In genomic region chr12:9997571-9997970, GRCm38 (mm10) we compare ENCODE assay signal across 18 mouse cellular contexts.
DNase-seq lines count a peak whose midpoint lies in the region; ATAC-seq and TF ChIP-seq lines count a peak whose summit lies in the region.
"Had no signal": no experiment of that assay in that cellular context is flagged by ENCODE, and none has a peak within 500 bp of the region (broad histone marks: within the 10 kb centered on the region; RNA-seq: fewer than 3 reads in every experiment).

No protein-coding gene starts in this region.

- H3K36me3 ChIP-seq in kidney, embryonic 16.5 days (ENCODE audit: insufficient read depth, low read length): no peaks in the 10 kb centered on the region
- no peaks in the 10 kb centered on the region for H3K36me3 ChIP-seq in embryonic facial prominence, embryonic 14.5 days (ENCODE audit: control insufficient read depth, insufficient read depth, low read length)
- H3K36me3 ChIP-seq in myocyte (ENCODE audit: control insufficient read depth, insufficient read depth): no peaks in the 10 kb centered on the region
- H3K36me3 ChIP-seq: heart, embryonic 15.5 days; liver, embryonic 12.5 days had no signal

- DNase-seq in kidney, postnatal 25 days: no peak
- no peak for DNase-seq in embryonic facial prominence, embryonic 14.5 days (ENCODE audit: low spot score)
- DNase-seq in cerebellum, adult 8-10 months: no peak
- DNase-seq in left cerebral cortex, adult 9 months (ENCODE audit: low spot score in 2 of 2): no peak
- DNase-seq: adrenal gland, adult 2 months; cerebellum, adult 2 months; heart, postnatal 4 days; lung, adult 2 months; right cerebral cortex, postnatal 25 days; thymus, postnatal 14 days had no signal

- H3K9me3 ChIP-seq in kidney, embryonic 16.5 days (ENCODE audit: low read length): no peaks in the 10 kb centered on the region
- H3K9me3 ChIP-seq in embryonic facial prominence, embryonic 14.5 days (ENCODE audit: control insufficient read depth, low read length): no peaks in the 10 kb centered on the region
- H3K9me3 ChIP-seq: heart, embryonic 15.5 days; liver, embryonic 12.5 days had no signal

- 20% methylated on average over 3 of the region's 3 CpGs for WGBS in kidney, embryonic 16.5 days
- 28% methylated on average over 3 of the region's 3 CpGs for WGBS in embryonic facial prominence, embryonic 14.5 days

- no peaks in the 10 kb centered on the region for H3K27me3 ChIP-seq in kidney, embryonic 16.5 days (ENCODE audit: insufficient read depth, low read length)
- no peaks in the 10 kb centered on the region for H3K27me3 ChIP-seq in embryonic facial prominence, embryonic 14.5 days (replicated peaks; ENCODE audit: control insufficient read depth, insufficient read depth, low read length)
- no peaks in the 10 kb centered on the region for H3K27me3 ChIP-seq in myocyte (ENCODE audit: control insufficient read depth, insufficient read depth, insufficient read length)
- H3K27me3 ChIP-seq: heart, embryonic 15.5 days; liver, embryonic 12.5 days had no signal

- TF ChIP-seq CTCF in embryonic fibroblast, embryonic 13.5 days (IDR thresholded peaks at IDR 0.05; ENCODE audit: borderline replicate concordance, insufficient read depth, low read length): no peak

- H3K27ac ChIP-seq in kidney, embryonic 16.5 days (ENCODE audit: low read length): peak overlapping the region; percentile 65; the same call in 1 of the 2 replicates
- peak overlapping the region; percentile 33 for H3K27ac ChIP-seq in embryonic facial prominence, embryonic 14.5 days (replicated peaks; ENCODE audit: low read depth, low read length)
- H3K27ac ChIP-seq in embryonic fibroblast, embryonic 13.5 days (ENCODE audit: insufficient read depth, low read length): peak overlapping the region; percentile 40; the same call in 1 of the 2 replicates
- H3K27ac ChIP-seq: heart, embryonic 15.5 days; liver, embryonic 12.5 days had no signal

- no peak overlapping the region for H3ac ChIP-seq in myocyte (ENCODE audit: control insufficient read depth, insufficient read length)

- ATAC-seq in kidney, embryonic 16.5 days (ENCODE audit: low FRiP score, low TSS enrichment): no peak
- ATAC-seq in embryonic facial prominence, embryonic 14.5 days (ENCODE audit: low read depth): no peak
- ATAC-seq: forebrain, embryonic 16.5 days; hindbrain, embryonic 16.5 days; liver, embryonic 12.5 days; midbrain, embryonic 16.5 days had no signal

- H3K9ac ChIP-seq in kidney, embryonic 16.5 days (replicated peaks; ENCODE audit: low read length): no peak overlapping the region
- no peak overlapping the region for H3K9ac ChIP-seq in embryonic facial prominence, embryonic 14.5 days (ENCODE audit: low read depth, low read length)
- H3K9ac ChIP-seq: heart, embryonic 15.5 days; liver, embryonic 12.5 days had no signal

- TF ChIP-seq POLR2A in embryonic fibroblast, embryonic 13.5 days (IDR thresholded peaks at IDR 0.05; ENCODE audit: low read depth, low read length): no peak
- no peak for TF ChIP-seq POLR2A in myocyte (IDR thresholded peaks at IDR 0.05; ENCODE audit: insufficient read length, low read depth)

- no peaks in the 10 kb centered on the region for H3K79me2 ChIP-seq in myocyte (ENCODE audit: control insufficient read depth, insufficient read depth)

- 0 out of 2 replicates have a peak, but pooled peaks cover 4% of the 10 kb centered on the region for H3K4me1 ChIP-seq in kidney, embryonic 16.5 days (ENCODE audit: insufficient read depth, low read length)
- H3K4me1 ChIP-seq in embryonic facial prominence, embryonic 14.5 days (ENCODE audit: control insufficient read depth, insufficient read depth, low read length): peaks cover 11% of the 10 kb centered on the region; the same call in 1 of the 2 replicates
- H3K4me1 ChIP-seq in embryonic fibroblast, embryonic 13.5 days (ENCODE audit: control insufficient read depth, insufficient read depth, low read length): peaks cover 6% of the 10 kb centered on the region
- H3K4me1 ChIP-seq: heart, embryonic 15.5 days; liver, embryonic 12.5 days had no signal

- no peak overlapping the region for H3K4me3 ChIP-seq in kidney, embryonic 16.5 days (ENCODE audit: low read length)
- no peak overlapping the region for H3K4me3 ChIP-seq in embryonic facial prominence, embryonic 14.5 days (ENCODE audit: low read depth, low read length)
- no peak overlapping the region for H3K4me3 ChIP-seq in embryonic fibroblast, embryonic 13.5 days (ENCODE audit: insufficient read depth, low read length)
- H3K4me3 ChIP-seq in myocyte: no peak overlapping the region
- H3K4me3 ChIP-seq: heart, embryonic 15.5 days; liver, embryonic 12.5 days had no signal

- no peak overlapping the region for H3K4me2 ChIP-seq in kidney, embryonic 16.5 days (replicated peaks; ENCODE audit: low read depth, low read length)
- peak overlapping the region; percentile 12; the same call in 1 of the 2 replicates for H3K4me2 ChIP-seq in embryonic facial prominence, embryonic 14.5 days (ENCODE audit: low read depth, low read length)
- H3K4me2 ChIP-seq in myocyte (ENCODE audit: low read depth): peak overlapping the region; percentile 49
- H3K4me2 ChIP-seq: heart, embryonic 15.5 days; liver, embryonic 12.5 days had no signal

TF ChIP-seq in myocyte, 11 proteins besides CTCF, POLR2A, EP300 and RAD21:
- no peak for TF ChIP-seq CEBPB (IDR thresholded peaks at IDR 0.05; ENCODE audit: insufficient read depth, poor library complexity, severe bottlenecking)
- TF ChIP-seq TCF3 (IDR thresholded peaks at IDR 0.05; ENCODE audit: insufficient read length, low read depth): no peak
- TF ChIP-seq USF1 (IDR thresholded peaks at IDR 0.05; ENCODE audit: low read depth): no peak
- no peak for TF ChIP-seq E2F4 (IDR thresholded peaks at IDR 0.05; ENCODE audit: insufficient read depth)
- TF ChIP-seq MAX (IDR thresholded peaks at IDR 0.05; ENCODE audit: low read depth): no peak
- no peak for TF ChIP-seq REST (IDR thresholded peaks at IDR 0.05; ENCODE audit: insufficient read depth, insufficient read length)
- no peak for TF ChIP-seq MYOD1 (IDR thresholded peaks at IDR 0.05; ENCODE audit: control insufficient read depth in 1 of 3, insufficient read length in 2 of 3, low read depth in 2 of 3)
- no peak for TF ChIP-seq SRF (IDR thresholded peaks at IDR 0.05; ENCODE audit: control insufficient read depth, insufficient read length, low read depth)
- no peak for TF ChIP-seq TCF12 (IDR thresholded peaks at IDR 0.05; ENCODE audit: insufficient read depth, poor library complexity, severe bottlenecking)
- TF ChIP-seq POLR2AphosphoS2 (IDR thresholded peaks at IDR 0.05; ENCODE audit: insufficient read length, low read depth): no peak
- TF ChIP-seq MYOG (IDR thresholded peaks at IDR 0.05; ENCODE audit: control insufficient read depth in 1 of 3, insufficient read depth in 1 of 3, insufficient read length in 2 of 3, low read depth in 2 of 3): no peak
